Mouse (Mus musculus) lung, postnatal 14 days (tissue): ENCODE measurements at regions not wholly inside any gene's neighbourhood (a gene's known extent, or its start where the extent isn't known, plus 50 kb on each side); places are given as distances from the start of the nearest gene placed in this dataset.

Experiments used
- DNase-seq: peaks from one replicate; pipeline ENCODE4 v3.0.0; 2021

DNA sequence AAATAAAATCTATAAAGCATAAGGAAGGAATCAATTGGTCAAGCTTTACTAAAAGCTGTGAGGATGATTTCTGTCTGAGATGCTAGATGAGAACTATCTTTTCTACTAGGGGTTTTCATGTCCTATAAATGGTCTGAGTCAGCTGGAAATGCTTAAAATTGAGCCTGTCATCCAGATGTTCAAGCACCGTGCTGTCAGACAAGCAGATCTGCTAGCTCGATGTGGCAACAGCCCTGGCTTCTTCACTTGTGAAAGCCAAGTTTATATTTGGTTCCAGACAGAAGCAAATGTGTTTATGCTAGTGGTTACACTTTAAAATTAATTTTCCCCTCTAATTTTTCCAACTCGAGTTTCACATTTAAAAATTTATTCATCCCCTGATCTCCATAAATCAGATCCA, 311.7 kb downstream of the Actr3 start:
- no peak for DNase-seq

DNA sequence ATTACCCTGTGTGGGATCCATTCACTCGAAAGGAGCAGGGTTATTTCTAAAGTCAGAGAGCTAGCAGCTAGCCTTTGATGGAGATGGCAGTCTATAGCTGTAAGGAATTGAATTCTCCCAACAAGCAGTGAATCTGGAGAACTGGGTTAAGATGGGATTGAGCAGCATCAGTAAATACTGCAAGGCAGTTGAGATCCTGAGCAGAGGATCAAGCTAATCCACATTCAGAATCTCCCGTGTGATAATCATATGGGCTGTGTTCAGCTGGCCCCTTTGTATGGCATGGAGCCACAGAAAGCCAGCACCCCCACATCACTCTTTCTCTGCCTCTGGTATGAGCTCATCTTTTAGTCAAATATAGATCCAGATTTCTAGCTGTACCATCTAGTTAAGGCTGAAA, 334.9 kb downstream of the Actr3 start:
- no peak for DNase-seq

DNA sequence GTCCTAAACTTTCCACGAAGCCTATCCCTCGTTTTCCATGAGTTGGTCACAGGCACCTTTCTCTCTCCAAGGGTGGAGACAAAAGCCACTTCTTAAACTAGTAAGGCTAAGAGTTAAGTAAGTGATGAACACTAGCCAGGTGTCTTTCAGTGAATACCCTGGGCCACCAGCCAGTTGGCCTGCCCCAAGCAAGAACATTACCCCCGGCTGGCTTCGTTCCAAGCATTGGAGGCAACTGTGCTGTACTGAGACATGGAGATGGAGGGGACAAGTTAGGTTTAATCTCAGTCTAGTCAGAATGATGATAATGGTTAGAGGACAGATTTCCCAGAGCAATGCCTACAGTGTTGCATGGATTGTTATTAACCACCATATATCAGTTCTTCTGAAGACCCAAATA, 350.6 kb downstream of the Actr3 start:
- no peak for DNase-seq

DNA sequence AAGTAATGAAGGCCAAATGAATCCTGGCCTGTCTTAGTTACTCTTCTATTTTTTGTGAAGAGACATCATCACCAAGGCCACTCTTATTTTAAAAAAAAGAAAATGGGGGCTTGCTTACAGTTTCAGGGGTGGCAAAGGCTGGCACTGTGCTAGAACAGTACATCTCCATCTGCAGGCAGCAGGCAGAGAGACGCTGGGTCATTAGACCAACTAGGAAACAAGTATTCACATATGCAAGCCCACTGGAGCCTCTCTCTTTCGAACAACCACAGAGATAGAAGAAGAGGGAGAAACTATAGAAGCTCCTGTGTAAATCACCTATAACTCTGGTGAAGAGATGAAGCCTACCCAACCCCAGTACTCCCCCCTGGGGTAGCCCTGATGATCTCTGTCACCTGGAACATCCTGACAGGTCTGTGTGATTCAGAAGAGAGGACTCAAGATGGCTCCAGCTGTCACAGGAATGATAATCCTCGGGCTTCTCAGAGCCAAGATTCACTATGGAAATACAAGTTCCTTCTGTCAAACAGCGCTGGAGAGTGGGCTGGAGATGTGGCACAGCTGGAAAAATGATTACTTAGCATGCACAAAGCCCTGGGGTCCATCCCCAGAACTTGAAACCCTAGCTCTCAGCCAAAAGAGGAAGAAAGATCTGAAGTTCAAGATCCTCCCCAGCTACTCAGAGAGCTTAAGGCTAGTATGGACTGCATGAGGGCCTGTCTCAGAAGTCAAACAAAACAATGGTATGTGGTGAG, 395.8 kb downstream of the Actr3 start:
- no peak for DNase-seq

DNA sequence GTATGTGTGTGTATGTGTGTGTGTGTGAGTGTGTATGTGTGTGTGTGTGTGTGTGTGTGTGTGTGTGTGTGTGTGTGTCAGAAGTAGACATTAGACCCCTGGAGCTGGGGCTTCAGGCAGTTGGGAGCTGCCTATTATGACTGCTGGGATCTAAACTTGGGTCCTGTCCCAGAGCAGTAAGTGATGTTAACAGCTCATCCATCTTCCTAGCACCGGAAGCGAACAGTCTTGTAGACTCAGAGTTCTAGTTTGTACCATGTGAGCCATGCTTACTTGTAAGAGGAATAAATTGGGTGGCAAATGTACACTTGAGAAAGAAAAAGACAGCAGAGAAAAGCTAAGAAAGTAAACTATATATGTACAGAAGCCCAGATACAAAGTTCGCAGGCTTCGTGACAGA, 422.2 kb downstream of the Actr3 start:
- DNase-seq: peak; percentile 51

DNA sequence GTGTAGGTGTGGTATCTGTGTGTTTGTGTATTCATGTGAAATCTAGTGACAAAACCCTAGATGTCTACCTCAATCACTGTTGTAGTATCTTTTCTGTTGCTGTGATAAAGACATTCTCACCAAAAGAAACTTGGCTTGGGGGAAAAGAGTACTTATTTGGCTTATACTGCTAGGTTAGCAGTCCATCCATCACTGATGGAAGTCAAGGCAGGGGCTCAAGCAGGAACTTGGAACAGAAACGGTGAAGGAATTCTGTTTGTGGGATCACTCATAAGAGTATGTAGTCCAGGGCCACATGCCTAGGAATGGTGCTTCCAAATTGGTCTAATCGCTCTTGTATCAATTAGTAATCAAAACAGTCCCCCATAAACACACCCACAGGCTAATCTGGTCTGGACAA, 423.6 kb downstream of the Actr3 start:
- DNase-seq: peak; percentile 2

DNA sequence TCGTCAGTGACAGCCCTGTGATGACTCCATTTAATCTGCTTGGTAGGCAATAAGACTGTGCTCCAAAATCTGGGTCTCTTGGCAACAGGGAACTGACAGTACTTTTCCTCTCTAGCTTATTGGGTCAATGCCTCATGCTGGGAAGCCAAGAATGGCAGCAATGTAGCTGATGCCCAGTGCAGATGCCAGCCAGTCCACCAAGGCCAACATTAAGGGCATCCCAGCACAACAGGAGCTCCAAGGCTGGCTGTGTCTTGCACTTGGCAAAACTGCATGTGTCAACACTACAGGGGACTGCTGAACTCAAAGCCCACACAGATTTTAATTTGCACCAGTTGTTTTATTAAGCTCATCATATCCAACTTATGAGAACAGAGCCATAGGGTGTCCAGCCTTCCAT, 437.9 kb downstream of the Actr3 start:
- DNase-seq: no peak

DNA sequence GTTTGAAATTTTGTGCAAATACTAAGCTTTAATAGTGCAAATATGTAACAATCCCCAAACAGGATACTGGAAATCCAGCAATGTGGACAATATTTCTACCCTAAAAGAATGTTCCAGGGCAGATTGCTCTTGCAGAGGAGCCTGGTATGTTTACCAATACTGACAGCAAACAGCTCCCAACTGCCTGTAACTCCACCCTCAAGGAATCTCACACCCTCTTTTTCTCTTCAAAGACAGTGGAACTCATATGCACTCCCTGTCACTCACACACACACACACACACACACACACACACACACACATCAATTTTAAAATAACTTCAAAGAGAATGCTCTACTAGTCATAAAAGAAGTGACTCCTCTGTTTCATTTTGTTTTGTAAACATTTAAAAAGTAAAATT, 484.7 kb downstream of the Actr3 start:
- no peak for DNase-seq

DNA sequence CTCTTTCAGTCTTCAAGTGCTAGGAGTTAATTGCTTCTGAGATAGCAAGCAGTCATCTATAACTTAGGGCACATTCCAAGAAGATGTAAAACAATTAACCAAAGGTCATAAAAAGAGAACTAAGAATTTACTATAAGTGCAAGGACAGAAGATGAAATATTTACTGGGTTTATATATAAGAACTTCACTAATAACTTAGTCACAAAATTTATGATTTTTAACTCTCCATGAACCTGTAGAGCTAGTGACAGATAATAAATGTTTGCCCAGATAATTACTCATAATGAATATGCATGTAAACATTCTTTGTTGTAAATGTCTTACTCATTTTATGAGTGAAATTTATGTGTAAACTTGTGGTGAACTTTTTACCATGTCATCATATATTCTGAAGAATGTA, 531.2 kb downstream of the Actr3 start:
- DNase-seq: no peak

DNA sequence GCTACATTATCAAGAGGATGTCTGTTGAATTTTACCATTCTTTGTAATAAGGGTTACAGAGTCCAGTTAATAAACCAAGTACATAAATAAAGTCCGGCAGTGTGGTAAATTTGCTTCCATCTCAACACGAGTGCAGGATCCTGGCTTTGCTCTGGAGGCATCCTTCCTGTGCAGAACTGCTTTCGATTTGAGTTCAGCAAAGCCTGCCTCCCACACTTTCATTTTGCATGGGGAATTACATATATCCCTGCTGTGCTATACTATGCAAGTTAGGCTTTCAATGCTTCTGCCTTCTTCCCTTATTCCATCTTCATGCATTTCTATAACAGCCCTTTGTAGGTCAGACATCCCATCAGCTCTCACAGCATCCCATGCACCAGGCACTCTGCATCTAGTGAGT, 564.4 kb downstream of the Actr3 start:
- no peak for DNase-seq

DNA sequence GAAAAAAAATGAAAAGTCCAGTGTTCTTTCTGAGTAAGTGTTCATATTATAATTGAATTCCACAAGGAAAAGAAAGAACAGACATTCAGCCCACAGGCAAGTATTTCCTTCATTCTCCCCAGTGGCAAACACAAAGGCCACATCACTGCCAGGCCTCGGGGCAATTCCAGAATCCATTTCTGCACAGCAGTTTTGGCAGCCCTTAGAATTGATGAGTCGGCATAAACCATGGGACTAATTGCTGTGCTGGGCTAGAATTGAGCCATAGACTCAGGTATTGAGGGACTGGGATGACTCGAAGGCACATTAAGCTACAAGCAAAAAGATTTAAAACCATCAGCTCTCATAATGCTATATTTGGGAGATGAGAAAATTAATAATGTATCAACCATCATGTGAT, 569.3 kb downstream of the Actr3 start:
- no peak for DNase-seq

DNA sequence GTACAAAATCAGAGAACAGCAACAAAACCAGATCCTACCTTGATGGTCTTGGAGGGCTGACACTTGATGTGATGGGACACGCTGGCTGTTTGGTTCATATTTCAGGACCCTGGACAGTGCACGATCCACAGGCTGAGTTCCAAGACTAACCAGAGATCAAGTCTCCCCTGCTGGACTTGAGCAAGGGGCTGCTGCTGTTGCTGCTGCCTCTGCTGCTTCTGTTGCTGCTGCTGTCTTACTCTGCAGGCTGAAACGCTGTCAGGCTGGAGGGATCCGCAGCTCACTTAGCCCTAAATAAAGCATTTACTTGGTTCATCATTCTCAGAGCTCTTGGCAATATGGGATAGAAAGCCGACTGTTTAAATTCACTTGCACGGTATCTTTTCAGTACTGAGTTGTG, 589.8 kb downstream of the Actr3 start:
- DNase-seq: peak; percentile 18

DNA sequence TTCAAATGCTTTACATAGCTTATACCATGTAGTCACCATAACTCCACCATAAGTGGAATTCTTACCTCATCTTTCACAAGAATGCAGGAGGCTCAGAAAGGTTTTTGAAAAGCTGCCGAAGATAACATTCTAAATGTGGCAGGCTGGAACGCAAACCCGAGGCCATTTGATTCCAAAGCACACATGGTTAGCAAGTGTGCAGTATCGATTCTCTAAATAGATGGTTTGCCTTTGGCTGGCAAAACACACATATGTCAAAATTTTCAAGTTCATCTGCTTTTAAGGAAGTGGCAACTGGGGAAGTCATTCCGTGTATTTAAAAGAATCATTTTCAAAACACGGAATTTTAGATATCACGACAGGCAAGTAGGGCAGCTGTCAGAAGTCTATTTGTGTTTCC, 609.8 kb downstream of the Actr3 start:
- DNase-seq: no peak

DNA sequence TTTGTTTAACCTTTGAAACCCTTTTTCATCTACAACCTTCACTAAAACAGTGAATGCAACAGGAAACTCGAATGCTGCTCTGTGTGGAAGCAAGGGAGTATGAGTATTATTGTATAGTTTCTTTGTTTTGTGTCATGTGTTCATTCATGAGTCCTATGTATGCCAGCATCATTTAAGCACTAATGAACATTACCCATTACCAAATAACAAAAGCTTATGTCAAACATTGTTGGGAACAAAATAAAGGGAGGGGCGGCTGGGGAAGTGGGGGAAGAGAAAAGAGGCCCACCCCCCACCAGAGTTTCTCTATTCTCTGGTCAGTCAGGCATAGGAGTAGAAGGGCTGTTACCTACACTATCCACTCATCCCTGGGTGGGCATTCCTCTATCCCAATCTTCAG, 642.5 kb downstream of the Actr3 start:
- no peak for DNase-seq

DNA sequence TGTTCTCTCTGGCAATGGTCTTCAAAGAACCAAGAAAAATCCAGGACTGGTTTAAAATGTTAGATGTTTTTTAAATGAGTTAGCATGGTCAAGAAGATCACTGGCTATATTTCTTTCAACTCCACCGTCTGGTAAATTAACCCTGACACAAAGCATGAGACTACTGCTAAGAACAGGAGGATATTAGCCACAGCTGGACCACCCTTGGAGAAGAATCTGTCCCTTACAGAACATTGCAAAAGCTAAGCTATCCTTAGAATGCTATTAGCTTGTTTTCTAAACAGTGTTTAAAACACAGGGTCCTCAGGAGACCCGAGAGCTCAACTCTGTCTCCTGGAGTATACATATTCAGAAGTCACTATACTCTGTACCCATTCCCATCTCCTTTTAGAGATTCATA, 644.9 kb downstream of the Actr3 start:
- no peak for DNase-seq

DNA sequence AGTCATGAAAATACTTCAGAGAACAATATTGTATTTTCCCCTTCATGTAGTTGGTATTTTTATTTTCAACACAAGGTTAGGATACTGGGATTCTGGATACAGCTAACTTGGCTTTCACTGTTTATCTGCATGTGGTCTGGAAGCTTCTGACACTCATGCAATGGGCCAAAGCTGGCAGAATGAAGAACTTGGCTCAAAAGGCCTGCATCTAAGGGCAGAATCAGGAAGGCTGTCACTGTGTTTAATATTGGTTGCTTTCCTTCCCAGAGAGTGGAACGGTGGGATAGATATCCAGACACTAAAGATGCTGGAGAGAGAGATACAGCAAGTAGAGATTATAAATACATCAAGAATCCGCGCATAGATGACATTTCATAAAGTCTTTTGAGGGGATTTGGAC, 645.4 kb downstream of the Actr3 start:
- DNase-seq: no peak

DNA sequence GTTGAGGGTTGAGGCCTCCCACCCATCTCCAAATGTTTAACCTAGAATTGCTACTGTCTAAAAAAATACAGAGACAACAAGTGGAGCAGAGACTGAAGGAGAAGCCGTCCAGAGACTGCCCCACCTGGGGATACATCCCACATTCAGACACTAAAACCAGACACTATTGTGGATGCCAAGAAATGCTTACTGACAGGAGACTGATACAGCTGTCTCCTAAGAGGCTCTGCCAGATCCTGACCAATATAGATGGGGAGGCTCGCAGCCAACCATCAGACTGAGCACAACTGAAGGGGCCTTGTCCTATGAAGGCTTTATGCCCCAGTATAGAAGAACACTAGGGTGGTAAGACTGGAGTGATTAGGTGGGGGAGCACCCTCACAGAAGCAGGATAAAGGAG, 652.5 kb downstream of the Actr3 start:
- no peak for DNase-seq

DNA sequence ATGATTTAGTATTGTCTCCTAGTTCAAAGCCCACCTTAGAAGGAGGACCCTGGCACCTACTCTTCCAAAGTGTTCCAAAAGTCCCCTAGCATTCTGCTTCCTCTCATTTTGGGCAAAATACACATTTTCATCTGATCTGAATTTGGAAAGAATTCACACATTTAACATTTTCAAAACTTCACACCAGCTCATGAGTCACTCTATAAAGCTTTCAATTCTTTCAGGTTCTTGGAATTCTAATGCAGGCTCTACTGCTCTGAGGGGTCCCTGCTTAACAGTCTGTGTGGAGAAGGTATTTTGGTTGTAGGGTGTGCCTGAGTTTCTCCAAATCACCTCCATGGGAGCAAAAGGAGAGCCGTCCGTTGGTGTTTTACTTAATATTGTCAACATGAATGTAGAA, 657.8 kb downstream of the Actr3 start:
- no peak for DNase-seq

DNA sequence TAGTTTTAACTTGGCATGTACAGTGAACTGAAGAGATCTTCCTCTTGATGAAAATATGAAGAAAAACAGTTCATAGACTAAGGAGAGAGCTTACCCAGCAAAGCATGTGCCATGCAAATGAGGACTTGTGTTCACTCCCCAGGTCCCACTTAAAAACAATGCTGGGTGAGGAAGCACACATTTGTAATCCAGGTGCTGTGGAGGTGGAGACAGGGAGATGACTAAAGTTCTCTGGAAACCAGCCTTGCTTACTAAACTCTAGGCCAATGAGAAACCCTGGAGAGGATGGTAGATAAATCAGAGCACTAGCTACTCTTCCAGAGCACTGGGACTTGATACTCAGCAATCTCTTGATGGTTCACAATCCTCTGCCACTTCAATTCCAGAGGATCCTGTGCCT, 678.8 kb downstream of the Actr3 start:
- DNase-seq: no peak

DNA sequence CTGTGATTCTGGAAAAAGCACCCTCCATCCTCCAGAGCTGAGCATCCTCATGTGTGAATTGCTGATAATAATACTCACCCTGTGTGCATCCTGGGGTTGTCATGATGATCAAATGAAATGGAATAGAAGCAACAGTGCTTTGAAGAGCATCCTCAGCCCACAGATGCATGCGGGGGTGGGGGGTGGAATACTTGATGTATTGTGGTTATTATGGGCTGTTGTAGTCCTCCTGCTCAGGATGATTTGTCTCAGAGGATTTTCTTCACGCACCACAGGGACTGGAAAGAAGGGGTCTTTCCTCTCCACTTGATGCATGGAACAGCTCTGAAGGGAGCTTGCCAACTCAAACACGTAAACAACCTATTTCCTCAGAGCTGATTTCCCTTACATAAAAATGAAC, 694.4 kb upstream of the Dpp10 start:
- no peak for DNase-seq

DNA sequence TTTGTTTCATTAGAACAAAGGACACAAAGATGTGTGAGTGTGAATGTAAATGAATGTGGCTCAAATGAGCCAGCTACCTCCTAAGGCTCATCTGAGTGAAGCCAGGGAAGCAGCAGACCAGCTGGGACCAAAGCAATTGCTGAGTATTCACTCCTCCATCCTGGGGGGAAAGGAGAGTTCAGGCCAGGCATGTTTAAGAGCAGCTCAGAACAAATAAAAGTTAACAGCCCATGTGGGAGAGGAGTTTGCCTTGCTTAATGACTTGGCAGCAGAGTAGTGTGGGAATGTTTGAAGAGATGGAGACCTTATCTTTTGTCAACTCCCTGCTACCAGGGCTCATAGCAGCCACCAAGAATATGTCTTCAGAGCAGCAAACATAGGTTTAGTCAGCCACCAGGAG, 685.0 kb upstream of the Dpp10 start:
- no peak for DNase-seq

DNA sequence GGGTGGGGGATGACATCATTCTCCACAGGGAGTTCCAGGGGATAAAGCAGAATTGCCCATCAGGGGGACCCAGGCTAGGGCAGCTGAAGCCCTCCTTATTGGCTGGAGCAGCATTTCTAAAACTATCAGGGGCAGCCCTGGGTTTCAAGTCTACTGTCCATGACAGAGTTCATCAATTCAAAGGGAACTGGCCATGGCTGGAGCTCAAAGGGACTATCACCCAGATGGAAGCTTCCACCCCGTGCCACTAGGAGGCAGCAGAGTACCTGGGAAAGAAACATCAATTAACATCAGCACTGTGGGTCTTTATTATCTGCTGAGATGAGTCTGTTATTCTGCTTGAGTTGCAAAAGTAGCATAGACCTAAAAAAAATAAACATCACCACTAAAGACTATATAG, 672.7 kb upstream of the Dpp10 start:
- DNase-seq: peak; percentile 68

DNA sequence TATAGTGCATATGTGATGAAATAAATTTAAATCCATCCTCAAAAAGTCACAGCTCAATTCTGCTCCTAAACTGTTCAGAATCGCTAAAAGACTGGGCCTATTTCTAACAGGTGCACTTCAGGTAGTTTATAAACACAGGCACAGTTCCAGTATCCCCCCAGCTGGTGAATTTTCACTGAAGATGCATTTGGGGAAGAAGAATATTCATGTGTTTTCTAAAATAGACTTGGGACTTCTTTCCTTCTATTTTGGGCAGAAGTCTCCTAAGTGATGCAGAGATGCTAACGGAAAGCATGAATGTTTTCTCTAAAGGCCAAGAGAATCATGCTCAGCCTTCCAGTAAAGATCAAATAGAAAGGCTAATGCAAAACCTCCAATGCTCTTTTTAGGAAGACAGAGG, 660.9 kb upstream of the Dpp10 start:
- DNase-seq: no peak

DNA sequence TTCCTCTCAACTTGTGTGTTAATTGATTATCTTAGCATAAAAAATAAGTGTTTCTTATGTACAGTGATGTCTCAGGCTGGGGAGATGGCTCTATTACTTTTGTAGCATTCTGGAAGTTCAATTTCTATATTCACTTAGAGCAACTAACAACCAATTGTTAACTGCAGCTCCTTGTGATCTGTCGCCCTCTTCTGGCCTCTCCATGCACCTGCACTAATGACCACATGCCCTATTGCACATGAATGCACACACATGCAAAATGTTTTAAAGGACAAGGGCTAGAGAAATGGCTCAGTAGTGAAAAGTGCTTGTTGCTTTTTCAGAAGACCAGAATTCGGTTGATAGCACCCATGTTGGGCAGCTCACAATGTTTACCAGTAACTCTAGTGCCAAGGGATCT, 629.1 kb upstream of the Dpp10 start:
- no peak for DNase-seq

DNA sequence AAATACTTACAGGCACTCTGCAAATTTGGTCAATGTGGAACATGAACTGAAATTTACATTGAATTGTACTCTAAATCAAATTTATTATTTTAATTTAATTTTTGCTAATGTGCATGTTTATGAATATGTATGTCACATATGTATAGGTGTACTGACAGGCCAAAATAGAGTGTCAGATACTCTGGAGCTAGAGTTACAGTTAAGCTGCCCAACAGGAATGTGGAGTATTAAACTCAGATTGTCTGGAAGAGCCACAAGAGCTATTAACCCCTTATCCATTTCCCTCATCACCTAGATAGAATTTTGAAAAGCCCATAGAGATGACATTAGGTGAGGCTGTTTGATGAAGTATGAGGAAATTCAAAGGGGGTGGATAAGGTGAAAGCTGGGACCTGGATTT, 607.5 kb upstream of the Dpp10 start:
- DNase-seq: no peak
